Mouse (Mus musculus) heart, embryonic 16.5 days (tissue): Measurements from ENCODE around the gene Ripply2. TPM values are rescaled to one million over a fixed set of nuclear protein-coding genes. Genes with fewer than 3 reads are reported as not detected.
A peak's percentile ranks its signal among the peaks of the same experiment; 100 is the strongest.

Source experiments
- ATAC-seq: fragments of 200-750 bp; cut with Nextera tagmentation; replicated peaks from 2 replicates; pipeline ENCODE4 v1.8.0; 2017; ENCODE audit warnings: moderate number of reproducible peaks; ENCODE audit not compliant: insufficient read depth, low FRiP score; ENCODE audit errors: extremely low read depth
- H3K27ac ChIP-seq: fragments of 300-500 bp; sonication (generic); 2 replicates; pipeline ENCODE4 v1.5.1; 2014; ENCODE audit warnings: mild to moderate bottlenecking, low read length, control low read depth, moderate library complexity
- H3K27me3 ChIP-seq: fragments of 300-500 bp; sonication (generic); 2 replicates; pipeline ENCODE4 v1.6.1; 2014; ENCODE audit warnings: low read length, mixed read lengths; ENCODE audit not compliant: control insufficient read depth, insufficient read depth
- H3K36me3 ChIP-seq: fragments of 300-500 bp; sonication (generic); 2 replicates; pipeline ENCODE4 v1.6.1; 2014; ENCODE audit not compliant: control insufficient read depth, insufficient read depth
- H3K4me1 ChIP-seq: fragments of 300-500 bp; sonication (generic); 2 replicates; pipeline ENCODE4 v1.6.1; 2014; ENCODE audit warnings: low read length, mixed read lengths; ENCODE audit not compliant: control insufficient read depth, insufficient read depth
- H3K4me2 ChIP-seq: fragments of 300-500 bp; sonication (generic); 2 replicates; pipeline ENCODE4 v1.6.1; 2014; ENCODE audit warnings: low read depth, mild to moderate bottlenecking, control low read depth, low read length
- H3K4me3 ChIP-seq: fragments of 300-500 bp; sonication (generic); 2 replicates; pipeline ENCODE4 v1.5.1; 2014; ENCODE audit warnings: mild to moderate bottlenecking, control low read depth, low read length
- H3K9ac ChIP-seq: fragments of 300-500 bp; sonication (generic); 2 replicates; pipeline ENCODE4 v1.6.1; 2014; ENCODE audit warnings: low read length, control low read depth
- H3K9me3 ChIP-seq: fragments of 300-500 bp; sonication (generic); replicated peaks from 2 replicates; pipeline ENCODE4 v1.6.1; 2016; ENCODE audit warnings: low read length; ENCODE audit not compliant: control insufficient read depth
- WGBS: fragments of 180-500 bp; shearing (Covaris S2); extraction: QIAGEN DNeasy Blood & Tissue Kit; methylation state at CpG from one replicate; pipeline ENCODE4 v1.1.7; 2014; 5-methylcytosine and 5-hydroxymethylcytosine counted together
- polyA plus RNA-seq: library from polyadenylated mRNA; unstranded; fragments of >200 nt; fragmentation: Nextera tagmentation; extraction: Ambion mirVana; gene quantifications from 2 replicates; pipeline ENCODE4 v1.2.1, GENCODE M21; 2015

The Ripply2 gene
- polyA plus RNA-seq, 1 experiment from 2014 or later = 1.1 TPM

- 90% methylated on average over 1 of the region's 1 CpGs for WGBS
Observed at GRCm38 (mm10) chr9:87008919-87009318, 6.4 kb upstream of the Ripply2 start.

DNA sequence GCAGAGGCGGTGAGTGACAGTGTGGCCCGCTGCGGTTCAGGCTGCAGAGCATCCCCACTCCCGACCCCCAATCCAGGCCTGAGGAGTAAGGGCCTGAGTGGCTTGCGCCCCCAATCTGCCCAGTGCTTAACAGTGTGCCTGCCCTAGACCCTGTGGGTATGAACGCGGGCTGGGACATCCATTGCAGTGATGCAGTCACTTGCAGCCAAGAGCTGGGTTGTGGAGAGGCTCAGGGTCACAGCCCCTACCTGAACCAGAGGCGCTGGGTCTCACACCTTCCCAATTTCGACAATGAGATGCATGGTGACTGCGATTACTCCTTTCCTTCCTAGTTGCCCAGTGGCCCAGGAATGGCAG is 579 bp downstream of the Ripply2 start:
- Histone ChIP-seq H3K27me3 (peaks cover 28% of the 10 kb centered on the region), H3K4me3 (peak overlapping the region; percentile 61), H3K9ac (no peak overlapping the region; the same call in 1 of the 2 replicates), H3K4me1 (0 out of 2 replicates have a peak, but pooled peaks cover 3% of the 10 kb centered on the region), H3K9me3 (no peaks in the 10 kb centered on the region), H3K36me3 (no peaks in the 10 kb centered on the region), H3K4me2 (peak overlapping the region; percentile 72), H3K27ac (no peak overlapping the region)
- WGBS = 8% methylated on average over 10 of the region's 10 CpGs
- ATAC-seq = peak; percentile 32; the same call in 1 of the 2 replicates

More at GRCm38 (mm10) chr9:87008919-87009318, 6.4 kb upstream of the Ripply2 start:
- no peak overlapping the region for H3K9ac ChIP-seq
- H3K27me3 ChIP-seq = peaks cover 11% of the 10 kb centered on the region; the same call in 1 of the 2 replicates
- H3K27ac ChIP-seq = no peak overlapping the region
- no peak overlapping the region for H3K4me3 ChIP-seq
- no peak for ATAC-seq
- H3K9me3 ChIP-seq = no peaks in the 10 kb centered on the region
- no peak overlapping the region for H3K4me2 ChIP-seq
- H3K4me1 ChIP-seq = peaks cover 10% of the 10 kb centered on the region
- no peaks in the 10 kb centered on the region for H3K36me3 ChIP-seq

DNA sequence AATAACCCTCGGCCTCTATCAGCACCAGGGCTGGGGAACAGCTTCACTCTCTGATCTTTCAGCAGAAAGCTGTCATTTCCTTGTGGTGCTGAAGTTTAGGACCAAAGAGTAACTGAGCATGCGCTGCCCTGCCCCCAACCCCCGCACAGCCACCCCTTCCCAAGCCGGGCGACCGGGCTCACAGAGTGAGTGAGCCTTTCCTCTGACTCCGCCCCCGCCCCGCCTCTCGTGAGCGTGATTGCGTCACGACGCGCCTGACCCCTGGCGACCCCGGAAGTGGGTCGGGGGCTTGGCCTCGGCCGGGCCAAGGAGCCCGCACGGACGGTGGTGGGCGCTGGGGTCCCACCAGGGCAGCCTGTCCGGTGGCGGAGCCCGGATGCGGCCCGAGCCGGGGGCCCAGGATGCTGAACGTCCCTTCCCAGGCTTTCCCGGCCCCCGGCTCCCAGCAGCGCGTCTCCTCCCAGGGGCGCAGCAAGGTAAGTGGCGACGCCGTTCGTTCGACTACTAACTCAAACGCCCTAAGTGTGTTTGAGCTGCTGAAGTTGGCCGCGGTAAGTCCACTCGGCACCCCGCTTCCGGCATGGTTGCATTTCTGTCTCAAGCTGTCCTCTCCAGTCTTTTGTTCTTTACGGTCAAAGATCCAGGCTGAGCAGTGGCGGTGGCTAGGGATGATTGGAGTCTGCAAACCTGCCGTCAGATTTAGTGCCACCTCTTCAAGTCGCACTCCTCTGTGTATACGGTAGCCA is 6.6 kb downstream of the Ripply2 start, which contains the start of gene Cyb5r4:
Cyb5r4 (plus strand) TSS at position 237 of the 746 bp plus-strand sequence.
- no peaks in the 10 kb centered on the region for H3K36me3 ChIP-seq
- H3K4me3 ChIP-seq = peak within 1 kb of the TSS; percentile 80
- H3K27me3 ChIP-seq = peaks cover 5% of the 10 kb centered on the region; the same call in 1 of the 2 replicates
- H3K27ac ChIP-seq = peak within 1 kb of the TSS; percentile 81
- ATAC-seq = peak; percentile 100
- peak within 1 kb of the TSS; percentile 86 for H3K9ac ChIP-seq
- under 1% methylated on average over 52 of the region's 52 CpGs for WGBS
- peaks cover 16% of the 10 kb centered on the region for H3K4me1 ChIP-seq
- H3K9me3 ChIP-seq = no peaks in the 10 kb centered on the region
- H3K4me2 ChIP-seq = peak within 1 kb of the TSS; percentile 89

GRCm38 (mm10) chr9:87025764-87026163 is 10.4 kb downstream of the Ripply2 start:
- Histone ChIP-seq H3K27me3 (no peaks in the 10 kb centered on the region), H3K36me3 (no peaks in the 10 kb centered on the region), H3K27ac (no peak overlapping the region), H3K4me1 (peaks cover 16% of the 10 kb centered on the region), H3K9ac (no peak overlapping the region), H3K4me2 (no peak overlapping the region), H3K9me3 (no peaks in the 10 kb centered on the region), H3K4me3 (no peak overlapping the region)
- WGBS = 57% methylated on average over 6 of the region's 6 CpGs
- ATAC-seq = no peak

- 42% methylated on average over 8 of the region's 8 CpGs for WGBS
- Histone ChIP-seq H3K27ac (no peak overlapping the region), H3K4me3 (no peak overlapping the region), H3K4me2 (no peak overlapping the region), H3K9me3 (no peaks in the 10 kb centered on the region), H3K9ac (no peak overlapping the region), H3K4me1 (peaks cover 10% of the 10 kb centered on the region), H3K27me3 (no peaks in the 10 kb centered on the region), H3K36me3 (no peaks in the 10 kb centered on the region)
- ATAC-seq = no peak
Observed at GRCm38 (mm10) chr9:87027423-87028084, 12.2 kb downstream of the Ripply2 start.

DNA sequence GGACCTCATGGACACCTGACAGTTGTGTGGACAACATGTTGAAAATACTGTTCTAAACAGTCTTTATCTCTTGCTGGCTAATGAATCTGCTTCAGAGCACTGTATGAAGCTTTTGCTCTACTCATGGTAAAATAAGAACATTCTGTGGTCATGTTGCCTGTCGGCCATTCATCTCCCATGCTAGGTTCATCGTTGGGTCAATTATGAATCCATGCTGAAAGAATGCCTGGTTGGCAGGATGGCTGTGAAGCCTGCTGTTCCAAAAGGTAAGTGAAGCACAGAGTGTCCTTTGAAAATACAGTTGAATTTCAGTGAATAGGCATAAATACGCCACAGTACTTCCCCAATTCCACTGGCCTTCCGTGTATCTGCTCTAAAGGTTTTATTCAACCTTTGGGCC is 16.9 kb downstream of the Ripply2 start:
- no peak overlapping the region for H3K27ac ChIP-seq
- 72% methylated on average over 4 of the region's 4 CpGs for WGBS
- no peak overlapping the region for H3K9ac ChIP-seq
- ATAC-seq = no peak
- no peaks in the 10 kb centered on the region for H3K9me3 ChIP-seq
- H3K27me3 ChIP-seq = no peaks in the 10 kb centered on the region
- no peak overlapping the region for H3K4me2 ChIP-seq
- H3K4me3 ChIP-seq = no peak overlapping the region
- no peaks in the 10 kb centered on the region for H3K36me3 ChIP-seq
- H3K4me1 ChIP-seq = no peaks in the 10 kb centered on the region

DNA sequence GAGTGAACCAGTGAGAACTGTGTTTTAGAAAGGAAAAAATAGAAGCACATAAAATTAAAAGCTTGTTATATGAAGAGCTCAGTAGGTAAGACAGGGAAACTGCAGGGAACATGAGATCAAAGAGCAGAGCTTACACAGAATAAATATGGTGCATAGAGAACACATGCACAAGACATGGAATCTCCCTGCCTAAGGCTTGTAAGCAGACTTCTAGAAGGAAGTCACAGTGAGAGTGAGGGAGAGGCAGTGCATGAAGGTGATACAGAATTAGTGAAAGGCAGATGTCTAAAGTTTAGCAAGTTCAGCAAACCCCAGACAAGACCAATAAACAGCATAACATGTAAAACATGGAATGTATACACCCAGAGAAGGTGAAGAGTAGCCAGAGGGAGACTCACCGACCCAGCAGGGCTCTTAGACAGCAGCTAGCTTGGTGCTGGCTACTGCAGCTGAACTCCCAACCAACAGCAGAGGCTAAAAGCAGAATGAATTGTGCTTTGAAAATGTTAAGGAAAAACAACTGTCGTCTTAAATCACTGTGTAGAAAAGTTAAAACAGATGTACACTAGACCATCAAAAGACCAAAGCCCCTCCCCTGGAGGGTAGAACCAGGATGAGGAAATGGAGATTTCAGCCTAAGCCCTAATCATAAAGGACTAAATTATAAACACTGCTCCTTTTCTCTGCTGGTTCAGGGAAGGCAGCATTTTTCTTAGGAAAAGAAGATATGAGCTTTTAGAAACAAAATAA is 19.7 kb downstream of the Ripply2 start:
- Histone ChIP-seq H3K27ac (no peak overlapping the region), H3K27me3 (no peaks in the 10 kb centered on the region), H3K4me3 (no peak overlapping the region), H3K9me3 (no peaks in the 10 kb centered on the region), H3K9ac (no peak overlapping the region), H3K4me2 (no peak overlapping the region), H3K4me1 (no peaks in the 10 kb centered on the region), H3K36me3 (no peaks in the 10 kb centered on the region)
- no peak for ATAC-seq
- 70% methylated on average over 2 of the region's 2 CpGs for WGBS

DNA sequence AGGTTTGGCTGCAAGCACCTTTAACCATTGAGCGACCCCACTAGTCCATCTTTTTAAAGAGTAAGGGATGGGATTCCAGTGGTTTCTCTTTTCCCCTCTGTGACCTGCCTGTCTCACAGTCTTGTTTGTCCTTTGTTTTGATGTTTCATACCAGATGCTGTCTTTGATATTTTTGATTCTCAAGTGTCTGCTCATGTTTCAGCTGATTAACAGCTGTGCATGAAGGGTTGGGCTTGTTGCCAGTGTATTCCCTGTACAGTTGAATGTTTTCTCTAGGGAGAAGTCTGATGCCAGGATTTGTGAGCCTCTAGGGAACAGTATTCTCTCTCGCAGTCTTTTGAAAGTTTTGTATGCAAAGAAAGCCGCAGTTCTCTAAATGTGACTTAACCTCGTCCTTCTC is 34.1 kb downstream of the Ripply2 start:
- 73% methylated on average over 4 of the region's 4 CpGs for WGBS
- H3K4me1 ChIP-seq = peaks cover 7% of the 10 kb centered on the region
- no peak for ATAC-seq

More for the DNA sequence above, 34.1 kb downstream of the Ripply2 start:
- H3K27ac ChIP-seq = no peak overlapping the region
- no peak overlapping the region for H3K9ac ChIP-seq
- no peak overlapping the region for H3K4me3 ChIP-seq
- H3K27me3 ChIP-seq = no peaks in the 10 kb centered on the region
- H3K9me3 ChIP-seq = no peaks in the 10 kb centered on the region
- H3K36me3 ChIP-seq = peaks cover 6% of the 10 kb centered on the region
- no peak overlapping the region for H3K4me2 ChIP-seq
